Mouse (Mus musculus) lung, embryonic 14.5 days (tissue): ENCODE results near the gene Gm20388. TPM values are rescaled to one million over a fixed set of nuclear protein-coding genes. Genes with fewer than 3 reads are reported as not detected.

Experiments used
- ATAC-seq: fragments of 200-750 bp; cut with Nextera tagmentation; 2 replicates; pipeline ENCODE4 v1.8.0; 2017; ENCODE audit warnings: mild to moderate bottlenecking, moderate TSS enrichment, moderate library complexity; ENCODE audit not compliant: insufficient read depth
- DNase-seq: peaks from one replicate; pipeline ENCODE4 v3.0.0-alpha.2; 2015
- H3K27ac ChIP-seq: fragments of 300-500 bp; sonication (generic); 2 replicates; pipeline ENCODE4 v1.5.1; 2014; ENCODE audit warnings: low read depth, mild to moderate bottlenecking, moderate library complexity
- H3K27me3 ChIP-seq: fragments of 300-500 bp; sonication (generic); 2 replicates; pipeline ENCODE4 v1.6.1; 2014; ENCODE audit warnings: low read length, control low read depth; ENCODE audit not compliant: insufficient read depth
- H3K36me3 ChIP-seq: fragments of 300-500 bp; sonication (generic); 2 replicates; pipeline ENCODE4 v1.6.1; 2014; ENCODE audit warnings: control low read depth; ENCODE audit not compliant: insufficient read depth
- H3K4me1 ChIP-seq: fragments of 300-500 bp; sonication (generic); 2 replicates; pipeline ENCODE4 v1.6.1; 2014; ENCODE audit warnings: antibody characterized with exemption, control low read depth; ENCODE audit not compliant: insufficient read depth
- H3K4me2 ChIP-seq: fragments of 300-500 bp; sonication (generic); 2 replicates; pipeline ENCODE4 v1.6.1; 2014; ENCODE audit warnings: mild to moderate bottlenecking
- H3K4me3 ChIP-seq: fragments of 300-500 bp; sonication (generic); 2 replicates; pipeline ENCODE4 v1.5.1; 2014; ENCODE audit warnings: low read depth, low read length
- H3K9ac ChIP-seq: fragments of 300-500 bp; sonication (generic); 2 replicates; pipeline ENCODE4 v1.6.1; 2014
- H3K9me3 ChIP-seq: fragments of 300-500 bp; sonication (generic); 2 replicates; pipeline ENCODE4 v1.6.1; 2016; ENCODE audit warnings: low read depth, low read length, control low read depth
- CTCF ChIP-seq: IDR thresholded peaks from 2 replicates; pipeline ENCODE4 v1.5.1; 2016; ENCODE audit warnings: antibody characterized with exemption, low read depth
- WGBS: fragments of 180-500 bp; shearing (Covaris S2); extraction: QIAGEN DNeasy Blood & Tissue Kit; methylation state at CpG from one replicate; pipeline ENCODE4 v1.1.7; 2014; 5-methylcytosine and 5-hydroxymethylcytosine counted together
- polyA plus RNA-seq: library from polyadenylated mRNA; unstranded; fragments of >200 nt; fragmentation: Nextera tagmentation; extraction: Ambion mirVana; gene quantifications from 2 replicates; pipeline ENCODE4 v1.2.1, GENCODE M21; 2014

Gene Gm20388
- polyA plus RNA-seq, 1 experiment from 2014 or later, result not detected

GRCm38 (mm10) chr8:124080467-124081326 lies 4170.1 kb downstream of the Gm20388 start:
- Histone ChIP-seq H3K4me3 (no peak overlapping the region), H3K9ac (no peak overlapping the region)
- no peak for TF ChIP-seq CTCF

GRCm38 (mm10) chr8:124082616-124083015 lies 4172.0 kb downstream of the Gm20388 start:
- WGBS, result 89% methylated on average over 8 of the region's 8 CpGs
- Histone ChIP-seq H3K4me1 (no peaks in the 10 kb centered on the region), H3K27ac (no peak overlapping the region), H3K27me3 (no peaks in the 10 kb centered on the region), H3K4me3 (no peak overlapping the region), H3K4me2 (no peak overlapping the region), H3K9me3 (no peaks in the 10 kb centered on the region), H3K36me3 (no peaks in the 10 kb centered on the region), H3K9ac (no peak overlapping the region)
- no peak for DNase-seq
- no peak for ATAC-seq
- TF ChIP-seq CTCF, result no peak

More at GRCm38 (mm10) chr8:124080467-124081326, 4170.1 kb downstream of the Gm20388 start:
- no peak for DNase-seq
- no peaks in the 10 kb centered on the region for H3K9me3 ChIP-seq
- WGBS, result 78% methylated on average over 21 of the region's 21 CpGs
- no peaks in the 10 kb centered on the region for H3K27me3 ChIP-seq
- H3K4me2 ChIP-seq, result no peak overlapping the region
- ATAC-seq, result no peak
- no peaks in the 10 kb centered on the region for H3K36me3 ChIP-seq
- no peak overlapping the region for H3K27ac ChIP-seq
- no peaks in the 10 kb centered on the region for H3K4me1 ChIP-seq

- no peak for DNase-seq
- TF ChIP-seq CTCF, result peak; percentile 30; the same call in 1 of the 2 replicates
- H3K27me3 ChIP-seq, result no peaks in the 10 kb centered on the region
Measured at GRCm38 (mm10) chr8:124083611-124084010, 4173.0 kb downstream of the Gm20388 start.

GRCm38 (mm10) chr8:124085668-124086067 lies 4175.0 kb downstream of the Gm20388 start:
- TF ChIP-seq CTCF, result no peak
- Histone ChIP-seq H3K36me3 (no peaks in the 10 kb centered on the region), H3K9me3 (no peaks in the 10 kb centered on the region), H3K4me3 (no peak overlapping the region), H3K4me1 (no peaks in the 10 kb centered on the region), H3K9ac (no peak overlapping the region), H3K4me2 (no peak overlapping the region), H3K27me3 (no peaks in the 10 kb centered on the region), H3K27ac (no peak overlapping the region)
- 54% methylated on average over 4 of the region's 4 CpGs for WGBS
- ATAC-seq (no peak), DNase-seq (no peak)

More at GRCm38 (mm10) chr8:124083611-124084010, 4173.0 kb downstream of the Gm20388 start:
- WGBS, result 78% methylated on average over 7 of the region's 7 CpGs
- Histone ChIP-seq H3K4me1 (no peaks in the 10 kb centered on the region), H3K4me3 (no peak overlapping the region), H3K27ac (no peak overlapping the region), H3K9ac (no peak overlapping the region), H3K36me3 (no peaks in the 10 kb centered on the region), H3K9me3 (no peaks in the 10 kb centered on the region), H3K4me2 (no peak overlapping the region)
- ATAC-seq, result no peak

GRCm38 (mm10) chr8:124088092-124088613 lies 4177.5 kb downstream of the Gm20388 start:
- Histone ChIP-seq H3K4me2 (no peak overlapping the region), H3K27me3 (no peaks in the 10 kb centered on the region), H3K27ac (no peak overlapping the region), H3K9ac (no peak overlapping the region), H3K9me3 (no peaks in the 10 kb centered on the region), H3K36me3 (no peaks in the 10 kb centered on the region), H3K4me3 (no peak overlapping the region), H3K4me1 (no peaks in the 10 kb centered on the region)
- DNase-seq (no peak), ATAC-seq (no peak)
- no peak for TF ChIP-seq CTCF
- WGBS, result 48% methylated on average over 11 of the region's 11 CpGs

DNA sequence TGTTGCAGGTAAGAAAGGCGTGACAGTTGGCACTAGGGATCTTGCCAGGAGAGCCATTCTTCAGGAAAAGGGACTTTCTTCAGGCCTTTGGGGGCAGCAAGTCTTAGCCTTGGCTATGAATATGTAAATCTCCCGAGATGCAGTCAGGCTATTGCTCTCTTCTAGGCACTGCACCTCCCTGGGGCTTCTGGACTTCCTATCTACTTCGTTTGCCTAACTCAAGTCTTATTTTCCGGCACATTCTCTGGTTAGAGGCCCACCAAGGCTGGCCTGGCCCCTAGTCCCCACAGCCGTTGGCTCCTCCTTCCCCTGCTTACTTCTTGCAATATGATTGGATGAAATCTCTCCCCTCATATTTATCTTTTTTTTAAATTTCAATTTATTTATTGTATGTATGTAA lies 4178.4 kb downstream of the Gm20388 start:
- 86% methylated on average over 5 of the region's 5 CpGs for WGBS
- H3K36me3 ChIP-seq, result no peaks in the 10 kb centered on the region
- H3K4me2 ChIP-seq, result no peak overlapping the region
- H3K9ac ChIP-seq, result no peak overlapping the region
- ATAC-seq, result no peak
- H3K27ac ChIP-seq, result no peak overlapping the region
- H3K4me1 ChIP-seq, result no peaks in the 10 kb centered on the region
- TF ChIP-seq CTCF, result no peak
- H3K27me3 ChIP-seq, result no peaks in the 10 kb centered on the region
- no peaks in the 10 kb centered on the region for H3K9me3 ChIP-seq
- no peak for DNase-seq
- no peak overlapping the region for H3K4me3 ChIP-seq

- H3K27me3 ChIP-seq, result no peaks in the 10 kb centered on the region
- no peak overlapping the region for H3K4me3 ChIP-seq
- TF ChIP-seq CTCF, result no peak
- no peak overlapping the region for H3K27ac ChIP-seq
- 91% methylated on average over 5 of the region's 5 CpGs for WGBS
- no peak overlapping the region for H3K4me2 ChIP-seq
- no peak overlapping the region for H3K9ac ChIP-seq
- H3K9me3 ChIP-seq, result no peaks in the 10 kb centered on the region
- ATAC-seq (no peak), DNase-seq (no peak)
- no peaks in the 10 kb centered on the region for H3K4me1 ChIP-seq
- H3K36me3 ChIP-seq, result no peaks in the 10 kb centered on the region
Measured at GRCm38 (mm10) chr8:124090473-124090872, 4179.8 kb downstream of the Gm20388 start.
